Mouse (Mus musculus): ENCODE results near the gene Stat5b. TPM values are rescaled to one million over a fixed set of nuclear protein-coding genes. Genes with fewer than 3 reads are reported as not detected.

Gene Stat5b
- polyA plus RNA-seq, 1 experiment from 2014 or later = 20.5 TPM

GRCm38 (mm10) chr11:100861335-100861734, 10.8 kb upstream of the Stat5b start:
- H3K27me3 ChIP-seq = peaks cover 70% of the 10 kb centered on the region

GRCm38 (mm10) chr11:100860198-100861048, 9.9 kb upstream of the Stat5b start:
- Histone ChIP-seq H3K27me3 (peaks cover 78% of the 10 kb centered on the region), H3K4me2 (replicated peaks) (peak overlapping the region; percentile 68), H3K9me3 (replicated peaks) (no peaks in the 10 kb centered on the region), H3K4me1 (peaks cover 11% of the 10 kb centered on the region), H3K4me3 (peak overlapping the region; percentile 47), H3K9ac (peak overlapping the region; percentile 60), H3K36me3 (no peaks in the 10 kb centered on the region), H3K27ac (no peak overlapping the region)
- peak; percentile 56; the same call in 1 of the 2 replicates for ATAC-seq (ENCODE audit: low FRiP score)
- 4% methylated on average over 52 of the region's 55 CpGs for WGBS

More at GRCm38 (mm10) chr11:100861335-100861734, 10.8 kb upstream of the Stat5b start:
- no peaks in the 10 kb centered on the region for H3K9me3 ChIP-seq (replicated peaks)
- no peak overlapping the region for H3K4me3 ChIP-seq
- H3K36me3 ChIP-seq = no peaks in the 10 kb centered on the region
- WGBS = 87% methylated on average over 7 of the region's 7 CpGs
- no peak for ATAC-seq (ENCODE audit: low FRiP score)
- no peak overlapping the region for H3K9ac ChIP-seq
- peaks cover 11% of the 10 kb centered on the region for H3K4me1 ChIP-seq
- no peak overlapping the region for H3K27ac ChIP-seq
- H3K4me2 ChIP-seq (replicated peaks) = no peak overlapping the region

GRCm38 (mm10) chr11:100859579-100860075, 9.1 kb upstream of the Stat5b start:
- H3K27me3 ChIP-seq = peaks cover 84% of the 10 kb centered on the region
- ATAC-seq (ENCODE audit: low FRiP score) = no peak
- peak overlapping the region; percentile 60; the same call in 1 of the 2 replicates for H3K9ac ChIP-seq
- no peak overlapping the region for H3K27ac ChIP-seq
- H3K4me2 ChIP-seq (replicated peaks) = peak overlapping the region; percentile 68
- no peaks in the 10 kb centered on the region for H3K9me3 ChIP-seq (replicated peaks)
- peaks cover 11% of the 10 kb centered on the region for H3K4me1 ChIP-seq
- H3K36me3 ChIP-seq = no peaks in the 10 kb centered on the region
- WGBS = 48% methylated on average over 6 of the region's 6 CpGs
- peak overlapping the region; percentile 47 for H3K4me3 ChIP-seq

- WGBS = 63% methylated on average over 9 of the region's 9 CpGs
- Histone ChIP-seq H3K9me3 (replicated peaks) (no peaks in the 10 kb centered on the region), H3K4me1 (peaks cover 11% of the 10 kb centered on the region), H3K9ac (peak within 1 kb of the TSS; percentile 60), H3K36me3 (no peaks in the 10 kb centered on the region), H3K27ac (no peak within 1 kb of the TSS), H3K4me2 (replicated peaks) (peak within 1 kb of the TSS; percentile 68), H3K27me3 (peaks cover 88% of the 10 kb centered on the region), H3K4me3 (peak within 1 kb of the TSS; percentile 47)
- ATAC-seq (ENCODE audit: low FRiP score) = no peak
These were observed 8.5 kb upstream of the Stat5b start, which contains the start of gene Stat5a for GRCm38 (mm10) chr11:100858935-100859578. Gene Stat5a (plus strand): TSS chr11:100859351.

GRCm38 (mm10) chr11:100857960-100858359, 7.4 kb upstream of the Stat5b start:
- Histone ChIP-seq H3K4me1 (peaks cover 11% of the 10 kb centered on the region), H3K4me2 (replicated peaks) (no peak overlapping the region), H3K9ac (no peak overlapping the region), H3K9me3 (replicated peaks) (no peaks in the 10 kb centered on the region), H3K27ac (no peak overlapping the region), H3K36me3 (no peaks in the 10 kb centered on the region), H3K4me3 (no peak overlapping the region), H3K27me3 (peaks cover 87% of the 10 kb centered on the region)
- ATAC-seq (ENCODE audit: low FRiP score) = no peak
- 64% methylated on average over 6 of the region's 6 CpGs for WGBS

- H3K27me3 ChIP-seq = peaks cover 61% of the 10 kb centered on the region
- no peak for ATAC-seq (ENCODE audit: low FRiP score)
- 82% methylated on average over 4 of the region's 4 CpGs for WGBS
These were observed 4.7 kb upstream of the Stat5b start for GRCm38 (mm10) chr11:100855178-100855577.

GRCm38 (mm10) chr11:100854268-100854667, 3.7 kb upstream of the Stat5b start:
- peaks cover 52% of the 10 kb centered on the region for H3K27me3 ChIP-seq
- WGBS = 66% methylated on average over 4 of the region's 4 CpGs
- no peak overlapping the region for H3K27ac ChIP-seq
- no peak overlapping the region for H3K4me3 ChIP-seq
- no peaks in the 10 kb centered on the region for H3K9me3 ChIP-seq (replicated peaks)
- peaks cover 13% of the 10 kb centered on the region for H3K4me1 ChIP-seq
- ATAC-seq (ENCODE audit: low FRiP score) = no peak
- no peak overlapping the region for H3K9ac ChIP-seq
- no peaks in the 10 kb centered on the region for H3K36me3 ChIP-seq
- no peak overlapping the region for H3K4me2 ChIP-seq (replicated peaks)

More at GRCm38 (mm10) chr11:100855178-100855577, 4.7 kb upstream of the Stat5b start:
- Histone ChIP-seq H3K36me3 (no peaks in the 10 kb centered on the region), H3K27ac (no peak overlapping the region), H3K9ac (no peak overlapping the region), H3K9me3 (replicated peaks) (no peaks in the 10 kb centered on the region), H3K4me2 (replicated peaks) (no peak overlapping the region), H3K4me3 (no peak overlapping the region), H3K4me1 (peaks cover 11% of the 10 kb centered on the region)

GRCm38 (mm10) chr11:100853018-100853417, 2.5 kb upstream of the Stat5b start:
- H3K4me2 ChIP-seq (replicated peaks) = no peak overlapping the region
- peaks cover 40% of the 10 kb centered on the region for H3K27me3 ChIP-seq
- 85% methylated on average over 5 of the region's 5 CpGs for WGBS
- no peaks in the 10 kb centered on the region for H3K36me3 ChIP-seq
- H3K9ac ChIP-seq = no peak overlapping the region
- H3K4me1 ChIP-seq = peaks cover 21% of the 10 kb centered on the region
- ATAC-seq (ENCODE audit: low FRiP score) = no peak
- no peak overlapping the region for H3K27ac ChIP-seq
- H3K4me3 ChIP-seq = no peak overlapping the region
- no peaks in the 10 kb centered on the region for H3K9me3 ChIP-seq (replicated peaks)

GRCm38 (mm10) chr11:100852088-100852487, 1.6 kb upstream of the Stat5b start:
- ATAC-seq (ENCODE audit: low FRiP score) = no peak
- Histone ChIP-seq H3K4me3 (no peak overlapping the region), H3K9ac (no peak overlapping the region), H3K9me3 (replicated peaks) (no peaks in the 10 kb centered on the region), H3K27me3 (peaks cover 33% of the 10 kb centered on the region), H3K4me2 (replicated peaks) (no peak overlapping the region), H3K36me3 (no peaks in the 10 kb centered on the region), H3K27ac (no peak overlapping the region), H3K4me1 (peaks cover 21% of the 10 kb centered on the region)
- 97% methylated on average over 2 of the region's 2 CpGs for WGBS

GRCm38 (mm10) chr11:100850778-100851528, 429 bp upstream of the Stat5b start:
- Histone ChIP-seq H3K9me3 (replicated peaks) (no peaks in the 10 kb centered on the region), H3K4me2 (replicated peaks) (peak overlapping the region; percentile 70), H3K4me1 (peaks cover 21% of the 10 kb centered on the region), H3K4me3 (peak overlapping the region; percentile 95), H3K36me3 (no peaks in the 10 kb centered on the region), H3K9ac (peak overlapping the region; percentile 94), H3K27me3 (peaks cover 22% of the 10 kb centered on the region), H3K27ac (peak overlapping the region; percentile 80)
- peak; percentile 59; the same call in 1 of the 2 replicates for ATAC-seq (ENCODE audit: low FRiP score)
- under 1% methylated on average over 33 of the region's 33 CpGs for WGBS

- Histone ChIP-seq H3K4me1 (peaks cover 21% of the 10 kb centered on the region), H3K4me3 (peak overlapping the region; percentile 95), H3K36me3 (no peaks in the 10 kb centered on the region), H3K27me3 (peaks cover 11% of the 10 kb centered on the region), H3K9me3 (replicated peaks) (no peaks in the 10 kb centered on the region), H3K4me2 (replicated peaks) (peak overlapping the region; percentile 70), H3K27ac (peak overlapping the region; percentile 80; the same call in 1 of the 2 replicates), H3K9ac (peak overlapping the region; percentile 94)
- WGBS = 5% methylated on average over 13 of the region's 13 CpGs
- ATAC-seq (ENCODE audit: low FRiP score) = no peak; the same call in 1 of the 2 replicates
These were observed 977 bp downstream of the Stat5b start for GRCm38 (mm10) chr11:100849456-100850037.

All from hindbrain, embryonic 12.5 days (tissue).